Mouse (Mus musculus): ENCODE data around the gene Plce1. TPM values are rescaled to one million over a fixed set of nuclear protein-coding genes. Genes with fewer than 3 reads are reported as not detected.

Plce1 gene
- polyA plus RNA-seq (2015; fragmentation: Nextera tagmentation; extraction: Ambion mirVana) = 5.3 and 5.9 TPM in 2 replicates

DNA sequence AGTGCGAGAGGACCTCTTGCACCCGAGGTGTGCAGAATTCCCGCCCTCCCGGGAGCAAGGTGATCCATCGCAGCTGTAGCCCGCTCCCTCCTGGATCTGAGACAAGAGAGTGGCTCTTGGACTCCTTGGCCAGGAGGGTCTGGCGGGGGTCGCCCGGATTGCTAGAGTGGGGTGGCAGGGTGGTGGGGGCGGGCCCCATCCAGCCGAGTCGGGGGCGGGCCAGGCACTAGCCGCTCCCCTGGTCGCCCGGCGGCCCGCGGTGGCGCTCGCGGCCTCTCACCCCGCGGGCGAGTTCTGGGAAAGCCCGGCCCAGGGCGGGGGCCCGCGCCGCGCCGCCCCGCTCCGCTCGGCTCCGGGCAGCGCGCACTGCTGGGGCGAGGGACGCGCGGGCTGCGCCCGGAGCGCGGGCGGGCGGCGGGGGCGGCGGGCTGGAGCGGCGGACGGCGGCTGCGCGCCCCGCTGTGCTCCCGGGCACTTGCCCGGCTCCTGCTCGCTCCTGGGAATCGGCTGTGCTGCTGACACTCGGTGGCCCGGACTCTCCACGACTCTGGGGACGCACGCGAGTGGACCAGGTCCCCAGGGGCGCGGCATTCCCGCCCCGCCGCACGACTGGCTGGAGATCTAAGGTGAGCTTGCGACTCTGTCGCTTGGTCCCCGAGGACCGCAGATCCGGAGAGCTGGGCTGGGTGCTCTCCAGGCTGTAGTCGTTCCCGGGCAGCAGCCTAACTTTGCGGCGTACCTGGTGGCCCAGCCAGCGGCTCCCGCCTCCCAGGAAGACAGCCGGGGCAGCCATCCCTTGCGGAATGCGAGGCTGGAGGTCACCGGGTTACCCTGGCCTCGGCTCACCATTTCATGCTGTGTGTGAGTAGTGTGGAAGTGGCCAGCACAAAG, at the start of gene Plce1:
TSS of gene Plce1 (plus strand) at position 379 of the 891 bp plus-strand sequence.
- Histone ChIP-seq H3K9ac (peak within 1 kb of the TSS; percentile 24), H3K27me3 (peaks cover 44% of the 10 kb centered on the region), H3K27ac (replicated peaks) (0 out of 2 replicates have a peak within 1 kb of the TSS, but pooled peaks have one; percentile 52), H3K4me3 (replicated peaks) (peak within 1 kb of the TSS; percentile 55), H3K4me1 (peaks cover 30% of the 10 kb centered on the region), H3K36me3 (no peaks in the 10 kb centered on the region), H3K4me2 (replicated peaks) (peak within 1 kb of the TSS; percentile 84), H3K9me3 (replicated peaks) (no peaks in the 10 kb centered on the region)
- peak; percentile 84 for ATAC-seq (ENCODE audit: insufficient number of reproducible peaks, low FRiP score, low TSS enrichment, low read depth)
- under 1% methylated on average over 53 of the region's 90 CpGs for whole genome bisulfite sequencing

DNA sequence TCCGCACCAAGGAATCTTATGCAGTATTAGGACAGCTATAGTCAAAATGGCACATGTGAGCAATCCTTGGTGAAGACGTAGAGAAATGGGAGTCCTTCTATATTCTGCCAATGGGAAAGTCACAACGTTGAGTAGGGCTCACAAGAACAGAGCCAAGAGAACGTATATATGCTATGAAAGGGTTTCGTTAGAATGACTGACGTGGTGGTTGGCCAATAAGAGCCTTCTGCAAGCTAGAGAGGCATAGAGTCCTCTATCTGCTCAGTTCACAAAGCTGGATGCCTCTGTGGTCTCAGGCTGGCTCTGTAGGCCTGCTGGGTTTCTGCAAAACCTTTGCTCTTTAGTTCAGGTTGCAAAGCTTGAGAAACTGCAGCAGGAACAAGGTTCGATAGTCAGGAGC, 49.6 kb upstream of the Plce1 start:
- no peak for ATAC-seq (ENCODE audit: insufficient number of reproducible peaks, low FRiP score, low TSS enrichment, low read depth)
- 68% methylated on average over 7 of the region's 7 CpGs for WGBS
- no peak overlapping the region for H3K9ac ChIP-seq
- H3K9me3 ChIP-seq (replicated peaks) = no peaks in the 10 kb centered on the region
- H3K4me2 ChIP-seq (replicated peaks) = no peak overlapping the region
- no peaks in the 10 kb centered on the region for H3K4me1 ChIP-seq
- no peaks in the 10 kb centered on the region for H3K36me3 ChIP-seq
- H3K27me3 ChIP-seq = no peaks in the 10 kb centered on the region
- H3K4me3 ChIP-seq (replicated peaks) = no peak overlapping the region
- no peak overlapping the region for H3K27ac ChIP-seq (replicated peaks)

DNA sequence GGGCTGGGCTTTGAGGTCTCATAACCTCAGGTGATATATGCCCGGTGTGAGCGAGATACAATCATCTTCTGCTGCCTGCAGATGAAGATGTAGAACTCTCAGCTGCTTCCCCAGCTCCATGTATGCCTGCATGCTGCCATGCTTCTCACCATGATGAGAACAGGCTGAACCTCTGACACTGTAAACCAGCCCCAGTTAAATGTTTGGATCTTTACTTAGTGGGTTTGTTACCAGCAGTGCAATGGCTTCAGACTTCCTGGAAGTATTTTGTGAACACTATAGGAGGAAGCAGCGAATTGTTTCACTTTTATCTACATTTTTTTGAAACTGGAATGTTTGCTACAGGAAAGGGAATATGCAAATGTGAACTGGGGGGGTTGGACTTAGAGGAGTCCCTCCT, 48.9 kb upstream of the Plce1 start:
- 81% methylated on average over 3 of the region's 3 CpGs for WGBS
- Histone ChIP-seq H3K27me3 (no peaks in the 10 kb centered on the region), H3K27ac (replicated peaks) (no peak overlapping the region), H3K36me3 (no peaks in the 10 kb centered on the region), H3K4me2 (replicated peaks) (no peak overlapping the region), H3K9me3 (replicated peaks) (no peaks in the 10 kb centered on the region), H3K4me3 (replicated peaks) (no peak overlapping the region), H3K4me1 (no peaks in the 10 kb centered on the region), H3K9ac (no peak overlapping the region)
- ATAC-seq (ENCODE audit: insufficient number of reproducible peaks, low FRiP score, low TSS enrichment, low read depth) = no peak

DNA sequence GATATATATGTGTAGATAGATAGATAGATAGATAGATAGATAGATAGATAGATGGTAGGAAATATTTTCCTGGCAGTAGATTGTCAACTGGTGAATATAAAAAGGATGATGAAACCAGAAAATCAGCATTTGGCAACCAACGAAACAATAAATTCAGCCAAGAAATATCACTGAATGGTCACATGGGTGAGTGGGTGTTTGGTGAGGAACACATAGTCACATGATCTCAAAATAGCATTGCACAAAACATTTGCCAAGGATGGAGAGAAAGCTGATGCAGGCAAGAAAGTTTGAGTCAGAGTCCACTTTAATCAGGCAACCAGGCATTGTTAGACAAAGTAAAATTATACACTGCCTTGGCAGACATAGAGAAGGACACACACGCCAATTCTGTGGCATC, 47.5 kb upstream of the Plce1 start:
- 79% methylated on average over 2 of the region's 2 CpGs for WGBS
- Histone ChIP-seq H3K4me3 (replicated peaks) (no peak overlapping the region), H3K9ac (no peak overlapping the region), H3K4me1 (no peaks in the 10 kb centered on the region), H3K36me3 (no peaks in the 10 kb centered on the region), H3K27ac (replicated peaks) (no peak overlapping the region), H3K9me3 (replicated peaks) (no peaks in the 10 kb centered on the region), H3K4me2 (replicated peaks) (no peak overlapping the region), H3K27me3 (no peaks in the 10 kb centered on the region)
- no peak for ATAC-seq (ENCODE audit: insufficient number of reproducible peaks, low FRiP score, low TSS enrichment, low read depth)

DNA sequence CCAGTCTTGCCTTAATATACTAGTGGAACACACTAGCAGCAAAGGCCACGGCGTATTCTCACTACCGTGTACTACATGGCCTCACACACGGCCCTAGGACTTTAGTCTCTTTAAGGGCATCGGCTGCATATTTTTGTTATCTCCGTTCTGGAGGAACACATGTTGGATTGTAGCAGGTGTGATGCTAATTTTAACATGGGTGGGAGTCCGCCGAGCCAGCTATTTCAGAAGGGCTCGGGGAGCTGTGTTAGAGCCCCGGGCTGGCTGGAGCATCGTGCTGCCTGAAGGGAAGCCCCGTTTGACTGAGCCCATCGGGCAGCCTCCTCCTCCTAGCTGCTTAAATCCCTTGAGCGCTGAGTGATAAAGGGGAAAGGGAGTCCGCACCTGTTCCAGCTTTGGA, 45.7 kb upstream of the Plce1 start:
- Histone ChIP-seq H3K27me3 (no peaks in the 10 kb centered on the region), H3K4me2 (replicated peaks) (no peak overlapping the region), H3K9ac (no peak overlapping the region), H3K4me3 (replicated peaks) (no peak overlapping the region), H3K4me1 (no peaks in the 10 kb centered on the region), H3K36me3 (no peaks in the 10 kb centered on the region), H3K27ac (replicated peaks) (no peak overlapping the region), H3K9me3 (replicated peaks) (no peaks in the 10 kb centered on the region)
- 86% methylated on average over 15 of the region's 15 CpGs for WGBS
- no peak for ATAC-seq (ENCODE audit: insufficient number of reproducible peaks, low FRiP score, low TSS enrichment, low read depth)

DNA sequence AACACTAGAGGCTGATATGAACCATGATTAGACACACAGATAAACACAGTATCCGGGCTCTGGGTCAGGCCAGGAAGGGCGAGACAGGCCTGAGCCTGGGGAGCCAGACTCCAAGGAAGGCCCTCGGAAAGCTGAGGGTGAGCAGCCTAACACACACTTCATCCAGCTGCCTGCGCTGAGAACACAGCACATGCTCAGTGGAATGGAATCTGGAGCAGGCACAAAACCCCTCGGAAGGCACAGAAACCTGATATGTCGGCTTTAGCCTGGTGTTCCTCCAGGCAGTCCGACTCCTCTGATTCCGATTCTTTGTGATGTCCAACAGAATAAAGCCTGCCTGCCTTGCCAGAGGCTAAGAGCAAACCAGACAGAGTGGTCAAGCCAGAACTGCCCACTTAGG, 39.0 kb upstream of the Plce1 start:
- no peaks in the 10 kb centered on the region for H3K9me3 ChIP-seq (replicated peaks)
- no peak overlapping the region for H3K4me2 ChIP-seq (replicated peaks)
- no peak overlapping the region for H3K27ac ChIP-seq (replicated peaks)
- no peaks in the 10 kb centered on the region for H3K27me3 ChIP-seq
- ATAC-seq (ENCODE audit: insufficient number of reproducible peaks, low FRiP score, low TSS enrichment, low read depth) = peak; percentile 60
- WGBS = 21% methylated on average over 8 of the region's 8 CpGs
- no peak overlapping the region for H3K9ac ChIP-seq
- H3K36me3 ChIP-seq = no peaks in the 10 kb centered on the region
- H3K4me3 ChIP-seq (replicated peaks) = no peak overlapping the region
- H3K4me1 ChIP-seq = no peaks in the 10 kb centered on the region

DNA sequence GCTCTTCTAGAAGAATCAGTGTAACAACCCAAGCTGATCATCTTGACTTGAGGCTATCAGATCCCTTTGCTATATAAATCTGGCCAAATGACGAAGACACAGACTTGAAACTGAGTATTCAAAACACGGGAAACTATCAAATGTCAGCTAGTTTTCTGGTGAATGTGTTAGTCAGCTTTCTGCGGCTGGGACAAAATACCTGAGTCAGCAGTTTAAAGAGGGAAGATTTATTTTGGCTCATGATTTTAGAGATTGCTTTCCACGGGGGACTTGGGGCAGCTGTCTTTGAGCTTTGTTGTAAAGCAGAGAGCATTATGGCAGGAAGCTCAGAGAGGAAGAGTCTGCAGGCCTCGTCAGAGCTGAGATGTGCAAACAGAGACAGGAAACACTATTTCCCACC, 35.2 kb upstream of the Plce1 start:
- Histone ChIP-seq H3K27me3 (no peaks in the 10 kb centered on the region), H3K9ac (no peak overlapping the region), H3K36me3 (no peaks in the 10 kb centered on the region), H3K4me3 (replicated peaks) (no peak overlapping the region), H3K27ac (replicated peaks) (no peak overlapping the region), H3K4me2 (replicated peaks) (no peak overlapping the region), H3K9me3 (replicated peaks) (no peaks in the 10 kb centered on the region), H3K4me1 (no peaks in the 10 kb centered on the region)
- no peak for ATAC-seq (ENCODE audit: insufficient number of reproducible peaks, low FRiP score, low TSS enrichment, low read depth)
- 73% methylated on average over 5 of the region's 5 CpGs for WGBS

DNA sequence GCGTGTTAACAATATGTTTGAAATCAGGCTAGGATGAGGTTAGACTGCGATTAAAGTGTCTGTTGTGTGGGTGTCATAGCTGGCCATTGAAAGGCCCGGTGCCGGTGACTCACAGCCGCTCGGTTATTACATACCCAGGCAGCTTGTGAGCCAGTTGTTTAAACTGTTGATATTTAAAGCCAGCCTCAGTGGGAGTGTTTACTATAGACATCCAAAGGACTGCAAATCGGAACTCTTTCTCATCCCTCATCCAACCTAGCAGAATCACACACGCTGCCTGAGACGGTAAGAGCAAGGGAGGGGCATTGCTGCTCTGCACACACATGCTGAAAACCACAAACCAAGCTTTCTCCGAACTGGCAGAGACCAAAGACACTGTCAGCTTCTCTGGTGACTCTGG, 25.7 kb upstream of the Plce1 start:
- Histone ChIP-seq H3K27me3 (no peaks in the 10 kb centered on the region), H3K4me3 (replicated peaks) (no peak overlapping the region), H3K4me2 (replicated peaks) (no peak overlapping the region), H3K4me1 (peaks cover 3% of the 10 kb centered on the region; the same call in 1 of the 2 replicates), H3K27ac (replicated peaks) (peak overlapping the region; percentile 44; the same call in 1 of the 2 replicates), H3K36me3 (no peaks in the 10 kb centered on the region), H3K9me3 (replicated peaks) (0 out of 2 replicates have a peak, but pooled peaks cover 3% of the 10 kb centered on the region), H3K9ac (no peak overlapping the region)
- WGBS = 57% methylated on average over 10 of the region's 10 CpGs
- peak; percentile 63; the same call in 1 of the 2 replicates for ATAC-seq (ENCODE audit: insufficient number of reproducible peaks, low FRiP score, low TSS enrichment, low read depth)

DNA sequence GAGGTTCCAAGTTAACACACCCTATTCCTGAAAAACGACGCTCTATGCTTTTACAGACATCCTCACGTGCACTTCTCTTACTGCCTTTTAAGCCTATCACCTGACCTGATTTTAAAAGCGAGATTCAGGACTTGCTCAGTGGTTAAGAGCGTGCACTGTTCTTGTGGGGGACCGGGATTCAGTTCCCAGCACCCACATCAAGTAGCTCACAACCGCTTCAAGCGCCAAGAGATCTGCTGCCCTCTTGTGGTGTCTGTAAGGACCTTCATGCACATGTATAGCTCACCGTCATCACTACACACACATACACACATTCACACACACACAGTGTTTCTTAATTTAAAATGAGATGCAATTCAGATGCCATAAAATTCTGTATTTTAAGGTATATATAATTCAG, 21.9 kb upstream of the Plce1 start:
- Histone ChIP-seq H3K36me3 (no peaks in the 10 kb centered on the region), H3K4me3 (replicated peaks) (no peak overlapping the region), H3K27me3 (no peaks in the 10 kb centered on the region), H3K9ac (no peak overlapping the region), H3K4me2 (replicated peaks) (no peak overlapping the region), H3K27ac (replicated peaks) (no peak overlapping the region), H3K4me1 (peaks cover 3% of the 10 kb centered on the region; the same call in 1 of the 2 replicates), H3K9me3 (replicated peaks) (0 out of 2 replicates have a peak, but pooled peaks cover 3% of the 10 kb centered on the region)
- ATAC-seq (ENCODE audit: insufficient number of reproducible peaks, low FRiP score, low TSS enrichment, low read depth) = no peak
- whole genome bisulfite sequencing = 96% methylated on average over 9 of the region's 9 CpGs

DNA sequence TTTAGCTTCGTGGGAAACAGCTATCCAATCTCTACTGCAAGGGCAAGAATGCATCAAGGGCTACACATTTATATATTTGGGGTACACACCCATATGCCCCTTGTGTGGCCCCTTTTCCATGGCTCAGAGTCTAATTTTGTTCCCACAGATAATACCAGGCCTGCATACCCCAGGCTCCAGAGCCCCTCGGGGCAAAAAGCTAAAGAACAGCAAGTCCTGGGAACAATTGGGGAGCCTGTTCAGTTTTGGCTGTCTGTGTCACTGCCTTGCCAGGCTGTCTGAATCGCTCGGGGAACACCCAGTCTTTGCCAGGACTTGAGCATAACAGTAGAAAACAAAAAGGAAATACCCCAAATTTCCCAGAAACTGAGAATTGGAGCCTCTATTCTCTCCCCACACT, 20.2 kb upstream of the Plce1 start:
- Histone ChIP-seq H3K4me3 (replicated peaks) (no peak overlapping the region), H3K9ac (no peak overlapping the region), H3K4me1 (no peaks in the 10 kb centered on the region), H3K9me3 (replicated peaks) (0 out of 2 replicates have a peak, but pooled peaks cover 3% of the 10 kb centered on the region), H3K27ac (replicated peaks) (no peak overlapping the region), H3K4me2 (replicated peaks) (no peak overlapping the region), H3K36me3 (no peaks in the 10 kb centered on the region), H3K27me3 (no peaks in the 10 kb centered on the region)
- ATAC-seq (ENCODE audit: insufficient number of reproducible peaks, low FRiP score, low TSS enrichment, low read depth) = no peak
- WGBS = 33% methylated on average over 4 of the region's 4 CpGs

DNA sequence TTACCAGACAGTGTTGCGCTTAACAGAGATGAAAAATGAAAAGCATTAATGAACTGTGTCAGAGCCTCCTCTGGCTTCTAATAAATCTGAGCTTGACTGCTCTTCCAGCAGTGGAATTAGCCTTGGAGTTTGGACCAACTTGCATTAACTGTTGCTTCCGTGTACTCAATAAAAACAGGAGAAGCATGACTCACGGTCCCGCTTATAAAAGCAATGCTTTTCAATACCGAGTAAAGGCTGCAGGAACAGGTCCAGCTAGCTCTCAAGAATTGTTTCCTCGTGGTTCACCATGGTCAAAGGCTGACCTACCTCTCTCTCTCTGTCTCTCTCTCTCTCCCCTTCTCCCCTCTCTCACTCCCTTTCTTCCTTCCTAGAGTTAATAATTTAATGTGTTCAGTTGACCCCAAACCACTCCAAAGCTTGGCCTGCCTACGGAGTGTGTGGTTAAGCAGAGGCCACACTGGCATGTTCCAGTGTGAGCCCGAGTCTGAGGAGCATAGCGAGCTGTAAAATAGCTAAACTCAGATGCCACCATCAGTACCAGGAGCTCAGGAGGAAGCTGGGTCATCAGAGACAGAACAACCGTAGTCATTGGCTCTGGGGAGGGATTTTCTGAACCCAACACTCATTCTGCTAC, 10.5 kb upstream of the Plce1 start:
- no peak overlapping the region for H3K4me2 ChIP-seq (replicated peaks)
- no peaks in the 10 kb centered on the region for H3K4me1 ChIP-seq
- no peaks in the 10 kb centered on the region for H3K27me3 ChIP-seq
- H3K9me3 ChIP-seq (replicated peaks) = no peaks in the 10 kb centered on the region
- 76% methylated on average over 10 of the region's 10 CpGs for WGBS
- no peak overlapping the region for H3K4me3 ChIP-seq (replicated peaks)
- no peak overlapping the region for H3K27ac ChIP-seq (replicated peaks)
- H3K36me3 ChIP-seq = no peaks in the 10 kb centered on the region
- ATAC-seq (ENCODE audit: insufficient number of reproducible peaks, low FRiP score, low TSS enrichment, low read depth) = no peak
- H3K9ac ChIP-seq = no peak overlapping the region
